Mouse (Mus musculus) hindbrain, embryonic 13.5 days (tissue): ENCODE results near the gene Etv5. TPM values are rescaled to one million over a fixed set of nuclear protein-coding genes. Genes with fewer than 3 reads are reported as not detected.

Source experiments
- ATAC-seq: fragments of 200-750 bp; cut with Nextera tagmentation; 2 replicates; pipeline ENCODE4 v1.8.0; 2017; ENCODE audit warnings: moderate TSS enrichment; ENCODE audit not compliant: low FRiP score
- H3K27ac ChIP-seq: fragments of 300-500 bp; sonication (generic); 2 replicates; pipeline ENCODE4 v1.5.1; 2015; ENCODE audit warnings: inconsistent platforms, mild to moderate bottlenecking, moderate library complexity
- H3K27me3 ChIP-seq: fragments of 300-500 bp; sonication (generic); 2 replicates; pipeline ENCODE4 v1.6.1; 2015; ENCODE audit warnings: mild to moderate bottlenecking, inconsistent platforms
- H3K36me3 ChIP-seq: fragments of 300-500 bp; sonication (generic); 2 replicates; pipeline ENCODE4 v1.6.1; 2015; ENCODE audit warnings: mild to moderate bottlenecking, inconsistent platforms
- H3K4me1 ChIP-seq: fragments of 300-500 bp; sonication (generic); replicated peaks from 2 replicates; pipeline ENCODE4 v1.6.1; 2015; ENCODE audit warnings: inconsistent platforms
- H3K4me2 ChIP-seq: fragments of 300-500 bp; sonication (generic); 2 replicates; pipeline ENCODE4 v1.6.1; 2015; ENCODE audit warnings: inconsistent platforms, mild to moderate bottlenecking, moderate library complexity
- H3K4me3 ChIP-seq: fragments of 300-500 bp; sonication (generic); 2 replicates; pipeline ENCODE4 v1.5.1; 2015; ENCODE audit warnings: mild to moderate bottlenecking, inconsistent platforms
- H3K9ac ChIP-seq: fragments of 300-500 bp; sonication (generic); 2 replicates; pipeline ENCODE4 v1.6.1; 2015; ENCODE audit warnings: mild to moderate bottlenecking, inconsistent platforms
- H3K9me3 ChIP-seq: fragments of 300-500 bp; sonication (generic); 2 replicates; pipeline ENCODE4 v1.6.1; 2016; ENCODE audit warnings: inconsistent platforms
- WGBS: fragments of 180-500 bp; shearing (Covaris S2); methylation state at CpG from one replicate; pipeline ENCODE4 v1.1.7; 2015; 5-methylcytosine and 5-hydroxymethylcytosine counted together
- polyA plus RNA-seq: library from polyadenylated mRNA; unstranded; fragments of >200 nt; fragmentation: Nextera tagmentation; extraction: Ambion mirVana; gene quantifications from 2 replicates; pipeline ENCODE4 v1.2.1, GENCODE M21; 2015

The Etv5 gene
- polyA plus RNA-seq, 1 experiment from 2014 or later: 18.9 TPM

- Histone ChIP-seq H3K4me2 (no peak overlapping the region), H3K36me3 (no peaks in the 10 kb centered on the region), H3K9ac (no peak overlapping the region), H3K9me3 (no peaks in the 10 kb centered on the region), H3K27me3 (no peaks in the 10 kb centered on the region), H3K4me3 (no peak overlapping the region), H3K27ac (no peak overlapping the region), H3K4me1 (no peaks in the 10 kb centered on the region)
- 99% methylated on average over 4 of the region's 4 CpGs for WGBS
- no peak for ATAC-seq
These were observed 88.3 kb downstream of the Etv5 start for GRCm38 (mm10) chr16:22351194-22351593.

- Histone ChIP-seq H3K27ac (no peak overlapping the region), H3K9ac (no peak overlapping the region), H3K36me3 (no peaks in the 10 kb centered on the region), H3K4me3 (no peak overlapping the region), H3K27me3 (no peaks in the 10 kb centered on the region), H3K4me2 (no peak overlapping the region), H3K9me3 (no peaks in the 10 kb centered on the region), H3K4me1 (no peaks in the 10 kb centered on the region)
- WGBS: 91% methylated on average over 5 of the region's 5 CpGs
- no peak for ATAC-seq
These were observed 89.7 kb downstream of the Etv5 start for GRCm38 (mm10) chr16:22349798-22350197.

GRCm38 (mm10) chr16:22348478-22349270 lies 90.8 kb downstream of the Etv5 start:
- H3K4me2 ChIP-seq: no peak overlapping the region
- WGBS: 40% methylated on average over 16 of the region's 16 CpGs

GRCm38 (mm10) chr16:22348014-22348413 lies 91.5 kb downstream of the Etv5 start:
- 63% methylated on average over 4 of the region's 4 CpGs for WGBS
- no peak for ATAC-seq

More at GRCm38 (mm10) chr16:22348478-22349270, 90.8 kb downstream of the Etv5 start:
- ATAC-seq: no peak
- no peaks in the 10 kb centered on the region for H3K4me1 ChIP-seq
- no peaks in the 10 kb centered on the region for H3K36me3 ChIP-seq
- no peak overlapping the region for H3K9ac ChIP-seq
- no peak overlapping the region for H3K4me3 ChIP-seq
- no peaks in the 10 kb centered on the region for H3K27me3 ChIP-seq
- H3K9me3 ChIP-seq: no peaks in the 10 kb centered on the region
- H3K27ac ChIP-seq: no peak overlapping the region

GRCm38 (mm10) chr16:22341236-22341671 lies 98.3 kb downstream of the Etv5 start:
- Histone ChIP-seq H3K27ac (no peak overlapping the region), H3K9ac (no peak overlapping the region), H3K27me3 (no peaks in the 10 kb centered on the region), H3K4me2 (no peak overlapping the region), H3K4me1 (no peaks in the 10 kb centered on the region), H3K4me3 (no peak overlapping the region), H3K36me3 (no peaks in the 10 kb centered on the region), H3K9me3 (no peaks in the 10 kb centered on the region)
- WGBS: 80% methylated on average over 4 of the region's 4 CpGs
- no peak for ATAC-seq

More at GRCm38 (mm10) chr16:22348014-22348413, 91.5 kb downstream of the Etv5 start:
- Histone ChIP-seq H3K9me3 (no peaks in the 10 kb centered on the region), H3K27ac (no peak overlapping the region), H3K4me1 (no peaks in the 10 kb centered on the region), H3K4me3 (no peak overlapping the region), H3K9ac (no peak overlapping the region), H3K4me2 (no peak overlapping the region), H3K27me3 (no peaks in the 10 kb centered on the region), H3K36me3 (no peaks in the 10 kb centered on the region)

GRCm38 (mm10) chr16:22335781-22336180 lies 103.7 kb downstream of the Etv5 start:
- Histone ChIP-seq H3K36me3 (no peaks in the 10 kb centered on the region), H3K27me3 (no peaks in the 10 kb centered on the region), H3K9ac (no peak overlapping the region), H3K27ac (no peak overlapping the region), H3K4me1 (no peaks in the 10 kb centered on the region), H3K9me3 (peaks cover 9% of the 10 kb centered on the region), H3K4me2 (no peak overlapping the region), H3K4me3 (no peak overlapping the region)
- WGBS: 82% methylated on average over 3 of the region's 3 CpGs
- ATAC-seq: no peak

Other genes starting within 250 kb of the Etv5 start
- 304 and 307 TPM in 2 replicates for gene Tra2b, start 173.7 kb downstream of the Etv5 start, polyA plus RNA-seq
- 0.80 and 0.84 TPM in 2 replicates for gene Dgkg, start 217.5 kb upstream of the Etv5 start, polyA plus RNA-seq